Mouse (Mus musculus) frontal cortex, postnatal 36 days (tissue): Measurements from ENCODE around the gene Aspscr1.
A peak's percentile ranks its signal among the peaks of the same experiment; 100 is the strongest.

Experiments used
- DNase-seq, 2 experiments: peaks; one replicate each; pipeline ENCODE4 v3.0.0; 2022; ENCODE audit warnings: low spot score in 2 of 2

Gene Aspscr1

GRCm38 (mm10) chr11:120733521-120733920 is 60.7 kb downstream of the Aspscr1 start:
- no peak for DNase-seq

DNA sequence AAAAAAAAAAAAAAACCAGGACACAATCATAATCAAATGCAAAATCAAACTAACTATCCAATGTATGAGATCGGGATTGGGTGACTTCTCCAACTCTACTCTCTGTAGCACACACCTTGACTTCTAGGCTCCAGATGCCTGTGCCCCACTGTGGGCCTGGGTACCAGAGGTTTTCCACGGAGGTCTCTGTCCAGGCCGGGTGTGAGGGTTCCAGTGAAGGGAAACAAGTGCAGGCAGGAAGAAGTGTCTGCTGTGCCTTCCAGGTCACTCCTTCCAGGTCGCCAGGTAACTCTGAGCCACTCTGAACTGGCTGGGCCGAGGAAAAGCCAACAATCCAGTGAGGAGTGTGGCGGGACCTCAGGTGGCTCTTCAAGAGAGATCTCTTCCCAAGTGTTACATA is 63.7 kb downstream of the Aspscr1 start:
- no peak for DNase-seq

DNA sequence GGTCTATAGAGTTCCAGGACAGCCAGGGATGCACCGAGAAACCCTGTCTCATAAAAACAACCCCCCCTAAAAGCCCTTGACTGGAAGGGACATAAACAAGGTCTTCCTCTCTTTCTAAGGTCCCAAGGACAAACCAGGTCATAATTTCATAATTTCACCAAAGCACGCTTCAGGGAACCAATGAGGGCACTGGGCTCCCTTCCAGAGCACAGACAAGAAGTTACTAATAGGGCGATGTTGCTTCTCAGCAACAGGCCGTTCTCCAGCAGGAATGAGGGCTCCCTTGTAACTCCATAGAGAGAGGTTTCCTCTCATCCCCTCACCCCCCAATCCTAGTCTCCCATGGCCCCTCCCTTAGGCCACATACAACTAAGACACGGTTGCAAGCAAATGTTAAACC is 68.2 kb downstream of the Aspscr1 start:
- DNase-seq, result no peak

GRCm38 (mm10) chr11:120744121-120744701 is 71.4 kb downstream of the Aspscr1 start:
- DNase-seq, result no peak

GRCm38 (mm10) chr11:120747974-120748373 is 75.2 kb downstream of the Aspscr1 start:
- DNase-seq, result no peak

GRCm38 (mm10) chr11:120749430-120749829 is 76.7 kb downstream of the Aspscr1 start:
- peak in 1 of 2 experiments; percentile 8 for DNase-seq

GRCm38 (mm10) chr11:120751606-120752005 is 78.8 kb downstream of the Aspscr1 start:
- DNase-seq, result no peak
